Mouse (Mus musculus) v-Abl transformed pro-B cells (cell line): ENCODE measurements around the gene Fars2.

Experiments used
- in situ Hi-C, 2 experiments: fragments of 400-800 bp; cut with MboI; formaldehyde crosslinking; loops; one replicate each; pipeline ENCODE4 v1.15.1; 2025; ENCODE audit not compliant: unreplicated experiment in 2 of 2

Gene Fars2

DNA sequence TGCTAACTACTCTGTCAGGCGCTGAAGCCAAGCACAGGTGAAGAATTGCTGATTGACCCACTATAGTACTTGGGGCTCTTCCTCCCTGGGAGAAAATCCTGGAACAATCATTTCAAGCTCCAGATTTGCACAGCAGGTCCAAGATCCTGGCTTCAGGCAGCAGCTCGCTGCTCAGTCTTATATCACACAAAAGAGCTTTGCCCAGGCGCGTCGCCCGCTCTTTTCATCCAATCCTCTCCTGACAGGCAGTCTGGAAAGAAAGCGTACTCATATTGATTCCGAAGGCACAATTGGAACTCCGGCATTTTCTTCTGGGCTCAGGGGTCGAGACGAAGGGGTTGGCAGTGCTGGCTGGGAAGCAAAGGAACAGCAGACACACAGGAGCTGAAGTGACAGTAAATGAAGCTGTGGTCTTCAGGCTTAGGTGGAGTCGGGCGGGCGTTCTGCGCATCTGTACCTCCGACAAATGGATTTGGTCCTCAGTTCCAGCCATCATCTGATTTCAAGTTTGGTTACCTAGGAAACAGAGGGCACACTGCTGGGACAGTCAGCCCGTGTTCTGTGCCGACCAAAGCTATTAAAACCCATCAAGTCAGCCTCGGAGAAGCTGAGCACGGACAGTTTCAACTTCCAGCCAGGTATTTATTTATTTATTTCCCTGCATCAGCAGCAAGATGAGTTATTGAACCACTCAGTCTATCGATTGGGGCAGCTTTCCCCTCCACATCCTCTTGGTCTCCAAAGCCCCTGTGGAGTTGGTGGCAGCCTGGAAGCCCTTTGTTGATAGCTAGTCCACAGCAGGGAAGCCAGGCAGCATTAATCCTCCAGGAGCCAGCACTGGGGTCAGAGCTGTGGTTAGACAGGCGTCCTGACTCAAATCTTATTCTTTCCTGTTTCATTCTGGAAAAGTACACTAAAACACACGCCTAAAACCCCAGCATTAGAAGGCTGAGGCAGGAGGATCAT, 495.9 kb downstream of the Fars2 start:
- in situ Hi-C loops: no loop called here

DNA sequence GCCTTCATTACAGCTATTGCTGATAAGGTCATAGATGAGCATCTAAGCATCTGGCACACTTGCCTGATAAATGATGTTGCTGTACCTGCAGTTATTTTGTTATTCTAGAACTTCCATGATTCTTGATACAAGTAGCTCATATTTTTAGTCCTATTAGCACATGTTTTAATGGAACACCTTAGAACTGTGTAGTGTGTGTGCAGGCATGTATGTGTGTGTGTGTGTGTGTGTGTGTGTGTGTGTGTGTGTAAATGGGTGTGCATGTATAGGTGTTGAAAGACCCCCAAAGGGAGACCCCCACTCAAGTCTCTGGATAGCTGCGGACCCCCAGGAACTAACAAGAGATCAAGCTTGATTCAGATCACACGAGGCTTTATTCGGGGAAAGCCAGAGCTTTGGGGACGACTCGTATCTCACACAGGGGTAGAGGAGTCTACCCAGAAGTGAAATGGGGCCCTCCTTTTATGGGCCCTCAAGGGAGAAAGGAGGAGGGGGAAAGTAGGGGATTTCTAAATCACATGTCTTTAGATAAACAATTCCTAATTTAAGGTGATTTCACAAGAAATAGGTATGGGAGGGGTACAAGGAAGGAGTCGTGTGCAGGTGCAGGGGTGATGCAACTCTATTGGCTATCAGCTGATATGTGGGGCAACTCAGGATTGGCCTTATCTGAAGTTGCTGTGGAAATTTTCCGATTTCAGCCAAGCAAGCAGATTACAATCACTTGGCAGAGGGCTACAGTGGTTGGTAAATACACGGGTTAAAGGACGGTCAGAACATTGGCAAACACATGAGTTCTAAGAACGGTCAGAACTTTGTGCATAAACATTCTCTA, 503.5 kb downstream of the Fars2 start:
- in situ Hi-C loops: no loop called here

DNA sequence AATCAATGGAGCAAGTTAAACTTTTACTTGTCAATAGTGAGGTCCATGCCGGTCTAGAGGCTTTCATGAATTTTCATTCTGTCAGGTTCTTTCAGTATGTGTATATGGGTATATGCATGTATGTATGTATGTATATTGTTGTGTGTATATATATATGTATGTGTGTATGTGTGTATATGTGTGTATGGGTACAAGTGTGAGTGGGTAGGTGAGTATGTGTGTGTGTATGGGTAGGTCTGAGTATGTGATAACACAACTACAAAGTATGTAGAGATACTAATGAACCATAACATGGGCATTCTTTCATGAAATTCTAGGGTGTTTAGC, 504.1 kb downstream of the Fars2 start:
- in situ Hi-C loops: no loop called here

DNA sequence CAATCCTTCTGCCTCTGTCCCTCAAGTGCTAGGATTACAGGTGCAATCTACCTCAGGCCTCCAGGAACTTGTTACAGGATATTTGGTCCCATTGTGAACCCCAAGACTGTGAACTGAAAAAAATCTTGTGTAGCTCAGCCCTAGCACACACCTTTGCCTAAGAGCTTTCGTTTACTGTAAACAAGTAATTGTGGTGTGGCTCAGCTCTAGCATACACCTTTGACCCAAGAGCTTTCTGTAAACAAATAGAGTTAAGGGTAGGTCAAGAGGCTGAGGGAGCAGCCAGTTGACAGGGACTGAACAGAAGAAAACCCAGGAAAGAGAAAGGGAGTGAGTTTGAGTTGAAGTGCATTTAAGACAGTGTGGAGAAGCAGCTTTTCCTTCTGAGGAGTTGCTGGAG, 506.3 kb downstream of the Fars2 start:
- in situ Hi-C loops: no loop called here

DNA sequence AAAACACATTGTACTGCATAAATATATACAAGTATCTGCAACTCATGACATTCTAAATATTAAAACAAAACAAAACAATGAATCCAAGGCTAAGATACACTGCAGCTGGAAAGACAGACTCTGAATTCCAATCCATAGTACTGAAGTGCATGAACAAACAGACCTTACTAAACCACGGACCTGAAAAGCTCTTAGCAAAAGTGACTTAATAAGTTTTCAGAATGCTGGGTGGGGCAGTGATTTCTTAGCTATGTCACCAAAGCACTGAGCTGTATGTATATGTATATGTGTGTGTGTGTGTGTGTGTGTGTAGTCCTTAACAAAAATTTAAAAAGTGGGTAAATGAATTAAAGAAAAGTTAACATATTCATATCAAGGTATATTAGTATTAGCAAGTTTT, 511.9 kb downstream of the Fars2 start:
- in situ Hi-C loops: no loop called here

DNA sequence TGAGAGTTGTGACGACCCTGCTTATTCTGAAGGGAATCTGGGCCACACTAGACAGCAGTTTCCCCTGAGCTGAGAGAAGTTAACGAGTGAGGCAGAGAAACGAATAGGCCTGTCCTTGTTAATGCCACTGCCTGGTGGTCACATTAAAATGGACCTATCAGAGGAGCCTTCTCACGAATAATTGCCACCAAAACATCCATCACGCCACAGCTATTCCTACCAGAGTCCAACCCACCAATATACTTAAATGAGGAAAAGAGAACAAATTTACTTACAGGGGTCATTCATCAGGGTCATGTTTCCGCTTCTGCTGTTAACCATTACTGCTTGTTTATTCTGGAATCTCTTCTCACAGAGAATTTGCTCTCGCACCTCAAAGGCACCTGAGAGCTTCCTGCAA, 531.0 kb downstream of the Fars2 start:
- in situ Hi-C loops: no loop called here

DNA sequence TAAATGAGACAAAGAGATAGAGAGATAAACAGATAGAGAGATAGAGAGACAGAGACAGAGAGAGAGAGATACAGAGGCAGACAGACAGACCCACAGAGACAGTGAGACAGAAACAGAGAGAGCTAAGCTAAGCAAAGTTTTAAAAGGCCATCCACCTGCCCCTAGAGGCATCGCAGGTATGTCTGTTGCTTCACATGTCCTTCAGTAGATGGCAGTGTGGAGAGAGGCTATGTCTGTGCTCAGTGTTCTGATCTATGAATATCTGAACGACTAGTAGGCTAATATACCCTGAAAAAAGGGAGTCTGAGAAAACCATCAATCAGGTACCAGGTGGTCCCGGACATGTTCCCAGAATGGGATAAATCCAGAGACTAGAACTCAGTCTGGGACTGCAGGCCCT, 537.0 kb downstream of the Fars2 start:
- in situ Hi-C loops: no loop called here

DNA sequence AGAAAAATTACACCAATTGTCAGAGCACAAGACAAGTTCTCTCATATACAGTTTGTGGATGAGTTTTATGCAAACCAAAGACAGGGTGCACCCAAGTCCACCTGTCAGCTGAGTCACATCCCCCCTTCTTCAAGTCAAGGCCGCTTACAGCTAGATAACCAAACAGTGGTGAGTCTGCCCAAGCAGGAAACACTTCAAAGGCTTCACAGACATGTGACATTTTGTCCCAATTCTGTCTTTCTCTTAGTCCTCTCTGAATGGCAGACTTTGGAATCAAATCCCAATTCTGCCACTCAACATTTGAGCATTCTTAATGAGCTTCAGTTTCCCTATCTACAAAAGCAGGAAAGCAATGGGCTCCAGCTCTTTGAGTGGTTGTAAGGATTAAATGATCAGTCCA, 562.1 kb downstream of the Fars2 start:
- in situ Hi-C loops: no loop called here

DNA sequence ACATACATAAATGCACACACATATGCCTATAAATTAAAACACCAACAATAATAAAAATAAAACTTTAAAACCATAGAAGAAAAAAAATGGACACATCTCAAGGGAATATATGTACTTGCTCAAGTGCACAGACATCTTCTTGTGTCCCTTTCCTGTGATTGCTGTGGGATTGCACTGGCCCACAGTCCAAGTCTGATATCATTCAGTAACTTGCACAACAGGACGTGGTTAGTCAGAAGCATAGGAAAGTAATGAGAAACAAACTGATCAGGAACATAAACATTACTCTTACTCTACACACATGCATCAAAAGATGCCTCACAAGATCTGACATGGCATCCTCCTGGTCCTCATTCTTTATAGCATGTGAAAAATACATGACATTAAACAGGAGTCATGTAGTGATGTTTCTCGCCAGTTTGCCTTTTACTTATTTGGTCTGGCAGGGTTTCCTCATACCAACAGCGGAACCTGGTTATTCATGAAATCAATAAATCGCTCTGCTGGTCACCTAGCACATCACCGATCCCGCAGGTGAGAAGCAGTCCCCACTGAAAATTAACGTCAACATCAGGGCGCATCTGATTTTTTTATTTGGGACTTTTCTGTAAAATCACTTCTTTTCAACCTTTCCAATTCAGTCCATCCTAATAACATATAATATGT, 563.6 kb downstream of the Fars2 start:
- in situ Hi-C loops: no loop called here

DNA sequence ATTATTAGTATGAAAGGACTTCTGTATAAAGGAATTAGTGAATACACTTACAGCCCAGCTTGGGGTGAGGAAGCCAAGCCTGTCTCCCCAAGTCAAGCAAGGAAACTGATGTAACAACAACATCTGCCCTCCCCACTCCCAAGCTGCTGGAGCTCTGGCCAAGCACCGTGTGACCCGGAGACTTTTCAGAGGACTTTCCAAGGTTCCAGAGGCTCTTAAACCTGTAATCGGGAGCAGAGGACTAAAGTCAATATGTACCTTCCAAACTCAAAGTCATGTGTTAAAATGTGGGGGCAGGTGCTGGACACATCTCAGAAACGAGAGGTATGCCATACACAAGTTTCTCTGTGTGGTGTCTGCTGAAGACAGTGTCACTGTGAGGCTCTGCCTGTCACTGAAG, 566.4 kb downstream of the Fars2 start:
- in situ Hi-C loops: no loop called here

DNA sequence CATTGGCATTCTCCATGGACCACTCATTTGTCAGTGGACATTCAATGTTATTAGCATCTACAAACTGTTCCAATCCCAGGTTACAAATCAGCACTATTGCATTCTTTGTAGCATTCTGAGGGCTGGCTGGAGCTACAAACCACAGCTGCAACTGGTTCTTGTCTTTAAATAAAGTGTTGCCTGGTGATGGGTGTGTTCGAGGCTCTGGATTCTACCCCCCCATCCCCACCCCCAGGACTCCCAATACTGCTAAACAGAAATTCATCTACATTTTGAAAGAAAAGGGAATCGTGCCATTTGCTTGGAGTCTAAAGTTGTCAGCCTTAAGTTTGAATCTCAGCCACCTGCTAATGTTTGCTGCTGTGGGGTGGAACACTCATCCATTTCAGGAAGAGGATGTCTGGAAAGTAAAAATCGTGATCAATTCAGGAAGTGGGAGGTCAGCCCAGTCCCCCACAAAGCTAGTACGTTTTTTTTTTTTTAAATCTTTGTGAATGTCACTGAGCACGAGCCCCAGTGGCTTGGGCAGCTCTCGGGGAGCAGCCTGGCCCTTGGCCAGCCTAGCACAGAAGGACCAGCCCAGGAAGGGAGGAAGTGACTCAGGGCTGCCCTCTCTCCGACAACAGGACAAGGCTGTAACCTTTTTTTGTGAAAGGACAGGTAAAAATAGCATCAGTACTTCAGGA, 578.4 kb downstream of the Fars2 start:
- in situ Hi-C loops: no loop called here

DNA sequence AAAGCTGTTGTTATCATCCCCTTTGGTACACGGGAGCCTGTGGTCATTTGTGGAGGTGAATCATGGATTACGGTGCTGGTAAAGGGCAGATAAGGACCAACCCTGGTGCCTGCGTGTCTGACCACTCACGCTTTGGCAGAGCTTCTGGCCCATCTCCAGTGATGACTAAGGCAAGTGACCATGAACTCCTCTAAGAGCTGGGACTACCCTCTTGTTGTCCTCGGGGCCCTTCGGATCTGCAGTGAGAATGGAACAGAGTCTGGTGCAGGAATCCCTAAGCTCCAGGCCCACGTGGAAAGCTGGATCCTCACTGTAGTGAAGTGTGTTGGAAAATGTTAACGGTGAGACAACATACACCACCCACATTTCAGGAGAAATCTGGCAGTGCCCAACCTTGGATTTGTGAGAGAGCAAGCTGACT, 579.1 kb downstream of the Fars2 start:
- in situ Hi-C loops: no loop called here

DNA sequence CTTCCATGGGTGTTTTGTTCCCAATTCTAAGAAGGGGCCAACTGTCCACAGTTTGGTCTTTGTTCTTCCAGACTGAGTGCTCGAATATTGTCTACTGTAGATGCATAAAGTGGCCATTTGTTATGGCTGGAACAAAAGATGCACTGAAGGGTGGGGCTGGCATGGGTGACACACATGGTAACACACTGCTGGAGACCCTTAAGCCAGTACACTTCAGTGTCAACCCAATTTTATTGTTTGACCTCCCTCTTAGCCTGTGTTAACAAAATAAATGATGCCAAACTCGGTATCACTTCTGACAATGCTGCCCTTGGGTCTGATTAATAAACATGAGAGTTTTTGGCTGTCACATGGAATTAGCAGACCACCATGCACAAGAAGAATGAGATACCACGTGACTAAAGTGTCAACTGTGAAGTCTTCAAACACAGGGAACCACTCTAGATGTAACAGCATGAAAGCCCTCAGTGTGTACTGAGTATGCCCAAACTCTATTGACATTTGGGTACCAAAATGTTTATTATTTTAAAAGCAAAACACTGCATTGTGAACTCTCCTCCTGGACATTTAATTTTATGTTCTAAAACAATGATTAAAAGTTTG, 590.0 kb downstream of the Fars2 start:
- in situ Hi-C loops: no loop called here

DNA sequence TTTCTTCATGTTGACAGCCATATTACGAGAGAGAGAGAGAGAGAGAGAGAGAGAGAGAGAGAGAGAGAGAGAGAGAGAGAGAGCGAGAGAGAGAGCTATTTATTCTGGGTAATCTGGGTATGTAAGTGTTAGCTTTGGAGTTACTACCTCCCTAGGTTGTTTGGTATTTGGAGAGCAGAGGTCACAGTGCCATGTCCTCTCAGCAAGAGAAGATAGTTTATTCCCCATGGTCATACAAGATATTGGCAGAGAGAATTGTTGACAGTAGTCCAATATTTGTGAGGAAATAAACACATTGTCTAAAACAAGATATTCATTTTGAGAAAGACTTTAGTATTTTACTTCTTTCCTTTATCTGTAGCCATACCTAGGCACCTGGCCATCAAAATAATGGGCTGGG, 596.9 kb downstream of the Fars2 start:
- in situ Hi-C loops: no loop called here

DNA sequence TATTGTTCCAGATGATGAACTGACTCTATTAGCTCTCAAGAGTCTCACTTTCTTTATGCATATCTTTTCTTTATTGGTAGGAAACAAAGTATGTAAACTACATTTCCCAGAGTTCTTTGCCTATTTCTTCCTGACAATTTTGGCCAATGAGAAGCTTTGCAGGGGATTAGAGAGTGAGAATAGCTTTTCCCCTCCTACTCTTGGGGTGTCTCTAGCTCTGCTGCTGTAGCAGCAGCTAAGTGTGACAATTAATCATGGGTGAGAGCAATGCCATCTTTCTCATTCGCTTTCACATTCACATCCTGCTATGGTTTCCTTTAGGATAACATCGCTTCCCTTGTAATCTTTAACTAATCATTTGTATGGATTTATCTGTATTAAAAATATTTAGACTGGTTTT, 599.5 kb downstream of the Fars2 start:
- in situ Hi-C loops: no loop called here

DNA sequence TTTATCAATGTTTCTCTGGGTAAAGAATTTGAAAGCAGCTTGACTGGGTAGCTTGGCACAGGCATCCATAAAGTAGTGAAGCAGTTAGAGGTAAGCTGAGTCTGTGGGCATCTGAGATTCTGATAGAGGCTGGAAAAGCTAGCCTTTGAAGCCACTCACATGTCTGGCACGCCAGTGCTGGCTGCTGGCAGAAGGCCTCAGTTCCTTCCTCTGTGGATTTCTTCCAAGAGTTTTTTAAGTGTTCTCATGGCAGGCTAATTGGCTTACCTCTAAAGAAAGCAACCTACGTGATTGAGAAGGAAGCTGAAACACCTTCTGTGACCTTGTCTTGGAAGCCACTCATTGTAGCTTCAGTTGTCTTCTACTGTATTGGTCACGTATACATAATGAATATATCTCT, 600.2 kb downstream of the Fars2 start:
- in situ Hi-C loops: no loop called here

DNA sequence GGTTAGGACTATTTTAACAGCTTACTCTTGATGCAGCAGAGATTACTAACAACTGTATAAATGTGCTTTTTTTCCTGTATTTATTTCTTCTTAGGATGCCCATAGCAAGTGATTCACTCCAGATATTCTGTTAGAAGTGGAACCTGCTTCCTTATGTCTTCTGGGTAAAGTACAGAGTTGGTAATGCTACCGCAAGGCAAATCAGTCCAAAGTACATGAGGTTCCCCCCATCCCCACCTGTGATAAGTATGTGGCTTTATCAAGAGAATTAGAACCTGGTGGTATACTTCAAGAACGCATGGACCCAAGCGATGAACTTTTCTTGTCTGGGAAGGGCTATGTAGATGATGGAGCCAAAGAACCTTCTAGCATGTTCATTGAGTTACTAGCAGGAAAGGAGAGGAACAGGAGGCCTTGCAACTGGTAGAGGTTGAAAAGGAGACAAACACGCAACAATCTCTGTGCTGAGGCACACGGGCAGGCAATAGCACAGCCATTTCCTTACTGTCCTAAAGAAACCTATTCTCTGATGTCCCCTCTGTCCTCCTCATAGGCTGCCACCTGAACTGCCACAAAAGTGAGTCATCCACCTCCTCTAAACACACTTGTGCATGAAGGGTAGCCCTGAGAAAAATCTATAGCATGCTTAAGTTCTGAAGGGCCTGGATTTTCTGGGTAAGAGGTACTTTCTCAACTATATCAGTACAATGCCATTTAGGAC, 603.2 kb downstream of the Fars2 start:
- in situ Hi-C loops: no loop called here

DNA sequence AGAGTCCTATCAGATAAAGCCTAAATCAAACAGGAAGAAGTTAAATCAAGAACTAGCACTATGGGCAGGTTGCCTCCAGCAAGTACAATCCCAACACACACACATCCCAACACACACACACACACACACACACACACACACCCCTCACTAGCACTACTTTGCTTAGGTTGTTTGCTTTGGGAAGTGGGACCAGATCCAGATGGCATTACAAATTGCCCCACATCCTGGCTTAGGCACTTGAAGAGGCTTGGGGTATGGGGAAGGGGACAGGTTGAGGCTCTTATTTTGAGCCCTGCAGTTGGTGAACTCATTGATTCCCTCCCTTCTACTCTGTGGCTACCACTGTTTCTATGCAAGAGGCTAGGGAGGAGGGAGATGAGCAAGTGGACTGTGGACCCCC, 605.1 kb downstream of the Fars2 start:
- in situ Hi-C loops: no loop called here

DNA sequence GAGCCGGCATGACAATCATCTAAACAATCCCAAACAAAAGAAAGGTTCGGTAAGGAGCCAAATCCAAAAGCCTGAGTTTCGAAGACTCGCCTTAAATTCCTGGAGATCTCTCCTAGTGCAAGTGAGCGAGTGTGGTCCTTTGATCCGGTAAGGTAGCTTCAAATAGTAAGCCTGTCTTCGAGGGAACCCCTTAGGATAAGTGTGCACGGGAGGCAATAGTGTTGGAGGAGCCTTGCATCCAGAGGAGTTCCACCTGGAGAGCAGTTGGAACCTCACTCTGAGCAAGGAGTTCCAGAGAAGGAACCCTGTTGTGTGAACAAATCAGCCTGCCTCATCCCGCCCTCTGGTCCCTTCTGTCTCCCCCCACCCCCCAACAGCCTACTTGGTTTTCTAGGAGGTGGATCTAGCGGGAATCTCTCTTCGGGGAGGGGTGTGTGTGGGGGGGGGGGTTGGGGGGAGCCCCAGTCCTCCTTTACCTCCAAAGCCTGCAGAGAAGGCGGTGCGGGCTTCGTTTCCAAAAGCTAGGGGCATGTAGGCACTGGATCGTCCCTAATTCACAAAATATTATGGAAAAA, 606.6 kb downstream of the Fars2 start:
- in situ Hi-C loops: no loop called here
